7 mouse cellular contexts compared by ENCODE assay signal in the genomic region with DNA sequence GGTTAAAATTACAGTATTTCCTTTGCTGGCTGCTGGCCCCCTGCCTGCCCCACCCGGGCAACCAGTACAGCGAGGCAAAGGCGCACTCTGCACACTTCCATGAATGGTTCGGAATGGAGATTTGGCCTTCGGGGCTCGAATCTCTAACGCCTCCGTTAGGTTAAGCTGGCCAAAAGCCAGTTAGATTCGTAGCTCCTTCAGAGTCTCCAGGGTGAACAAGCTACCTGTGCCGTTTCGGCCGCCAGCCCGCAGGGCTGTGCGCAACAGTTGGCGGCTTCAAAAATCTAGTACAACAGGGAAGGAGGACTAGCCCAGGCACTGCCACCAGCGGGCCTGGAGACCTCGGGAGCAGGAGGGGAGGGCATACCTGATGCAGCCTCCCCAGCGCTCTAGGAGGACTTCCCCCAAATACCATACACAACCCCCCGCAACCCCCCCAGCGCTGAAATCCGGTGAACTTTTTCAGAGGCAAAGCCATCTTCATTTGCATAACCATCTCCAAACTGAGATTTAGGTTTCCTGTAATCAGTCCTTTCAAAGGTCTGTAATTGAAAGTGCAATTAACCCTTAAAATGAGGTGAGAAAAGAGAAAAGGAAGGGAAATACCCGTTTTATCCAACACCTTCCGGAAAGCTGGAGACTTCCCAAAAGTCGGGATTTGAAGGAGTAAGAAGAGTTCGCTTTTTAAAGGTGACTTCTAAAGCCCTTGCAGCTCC. TPM values are rescaled to one million over a fixed set of nuclear protein-coding genes. Genes with fewer than 3 reads are reported as not detected.
DNase-seq lines count a peak whose midpoint lies in the region; ATAC-seq and TF ChIP-seq lines count a peak whose summit lies in the region.

No protein-coding gene starts in this region.

- H3K79me2 ChIP-seq in heart, adult 2 months (replicated peaks; ENCODE audit: control insufficient read depth, insufficient read depth, low read length) = no peaks in the 10 kb centered on the region

- peaks cover 21% of the 10 kb centered on the region for H3K4me1 ChIP-seq in G1E (ENCODE audit: insufficient read depth, low read depth, low read length)
- H3K4me1 ChIP-seq in heart, adult 2 months (ENCODE audit: control insufficient read depth, insufficient read depth, low read length) = no peaks in the 10 kb centered on the region
- 0 out of 2 replicates have a peak, but pooled peaks cover 3% of the 10 kb centered on the region for H3K4me1 ChIP-seq in midbrain, embryonic 14.5 days (ENCODE audit: control insufficient read depth, insufficient read depth, low read length)

- WGBS in heart, adult 2 months = 20% methylated on average over 25 of the region's 25 CpGs
- 23% methylated on average over 25 of the region's 25 CpGs for WGBS in midbrain, embryonic 14.5 days

- peak overlapping the region; percentile 78 for H3K4me2 ChIP-seq in midbrain, embryonic 14.5 days (ENCODE audit: low read length)

- TF ChIP-seq EP300 in heart, adult 2 months (IDR thresholded peaks at IDR 0.05; ENCODE audit: insufficient read depth, low read depth, low read length) = no peak

- no peak for TF ChIP-seq POLR2A in heart, adult 2 months (IDR thresholded peaks at IDR 0.05; ENCODE audit: insufficient read depth, low read depth, low read length)

- no peaks in the 10 kb centered on the region for H3K9me3 ChIP-seq in G1E (replicated peaks)
- H3K9me3 ChIP-seq in midbrain, embryonic 14.5 days (ENCODE audit: control insufficient read depth, low read length) = no peaks in the 10 kb centered on the region

- DNase-seq in G1E (ENCODE audit: low spot score) = no peak
- peak; percentile 18 for DNase-seq in adrenal gland, postnatal 10 days
- DNase-seq in heart, adult 2 months = peak; percentile 20 to 45
- DNase-seq in kidney, postnatal 25 days = peak; percentile 17 to 59
- DNase-seq in midbrain, embryonic 14.5 days = peak; percentile 14
- no peak for DNase-seq in spleen, postnatal 10 days (ENCODE audit: low spot score in 2 of 2)
- DNase-seq in c-Kit-positive CD71-positive TER-119-positive erythroid progenitor cells, embryonic 14.5 days (ENCODE audit: low spot score) = no peak

- H3K36me3 ChIP-seq in G1E (replicated peaks) = peaks cover 13% of the 10 kb centered on the region
- no peaks in the 10 kb centered on the region for H3K36me3 ChIP-seq in heart, adult 2 months (ENCODE audit: control insufficient read depth, insufficient read depth, low read length)
- no peaks in the 10 kb centered on the region for H3K36me3 ChIP-seq in midbrain, embryonic 14.5 days (ENCODE audit: control insufficient read depth, insufficient read depth, low read length)

- peak overlapping the region; percentile 75; the same call in 1 of the 2 replicates for H3K27ac ChIP-seq in heart, adult 2 months
- H3K27ac ChIP-seq in midbrain, embryonic 14.5 days (replicated peaks; ENCODE audit: low read depth, low read length) = no peak overlapping the region

- H3K27me3 ChIP-seq in G1E (ENCODE audit: insufficient read depth, low read length) = no peaks in the 10 kb centered on the region
- no peaks in the 10 kb centered on the region for H3K27me3 ChIP-seq in heart, adult 2 months (ENCODE audit: control insufficient read depth, insufficient read depth, low read length)
- H3K27me3 ChIP-seq in midbrain, embryonic 14.5 days (ENCODE audit: control insufficient read depth, insufficient read depth, low read length) = no peaks in the 10 kb centered on the region

- peak overlapping the region; percentile 80 for H3K4me3 ChIP-seq in G1E (ENCODE audit: low read depth, low read length)
- peak overlapping the region; percentile 49 for H3K4me3 ChIP-seq in heart, adult 2 months
- peak overlapping the region; percentile 46 for H3K4me3 ChIP-seq in midbrain, embryonic 14.5 days (replicated peaks; ENCODE audit: low read depth, low read length)

- H3K9ac ChIP-seq in heart, adult 2 months (ENCODE audit: low read depth, low read length) = peak overlapping the region; percentile 97
- H3K9ac ChIP-seq in midbrain, embryonic 14.5 days (replicated peaks; ENCODE audit: low read length) = no peak overlapping the region; the same call in 1 of the 2 replicates

- ATAC-seq in G1E (ENCODE audit: extremely low read depth, insufficient number of reproducible peaks, low FRiP score, poor library complexity, severe bottlenecking) = peak; percentile 30; the same call in 1 of the 2 replicates
- no peak for ATAC-seq in midbrain, embryonic 14.5 days (ENCODE audit: low FRiP score, low TSS enrichment)

- intact Hi-C loops in heart, adult 2 months (cut with DNase I) = loop anchor here (2.0 to 10.0 kb wide), 4 partner anchors 29 to 211 kb away; no protein-coding TSS in a partner anchor

- TF ChIP-seq CTCF in G1E (IDR thresholded peaks at IDR 0.05; ENCODE audit: low read depth, low read length) = no peak
- TF ChIP-seq CTCF in heart, adult 2 months (IDR thresholded peaks at IDR 0.05) = no peak

RNA-seq across cellular contexts. Expression of gene Gpc4, which starts 1.5 kb away (rescaled TPM):
- 74.3 and 86.4 TPM in 2 replicates for total RNA-seq in G1E (2014; fragmentation: Nextera tagmentation)
- total RNA-seq in G1E (2017) = 21.9 and 23.6 TPM in 2 replicates
- 22.7 and 27.2 TPM in 2 replicates for polyA plus RNA-seq in G1E (2012)
- total RNA-seq in adrenal gland, postnatal 10 days (2021) = 100 to 1,000 TPM in 1 of 2 experiments, 10 to 100 TPM in 1; 96.0 to 113 TPM
- total RNA-seq in heart, adult 2 months (2021) = 10 to 100 TPM; 33.6 to 34.4 TPM
- polyA plus RNA-seq in heart, adult 2 months (2012; rRNA removed) = 21.8 and 27.1 TPM in 2 replicates
- 4.0 and 9.3 TPM in 2 replicates for polyA plus RNA-seq in midbrain, embryonic 14.5 days (2014; fragmentation: Nextera tagmentation; extraction: Ambion mirVana)

Comparison
In these comparisons a context has a peak if more than half of its experiments do, and no peak if none do; other contexts are left out.
1. DNase-seq: peak in adrenal gland, postnatal 10 days (single experiment), heart, adult 2 months (2 of 2), kidney, postnatal 25 days (2 of 2) and midbrain, embryonic 14.5 days (single experiment); none in G1E (single experiment), spleen, postnatal 10 days (0 of 2) and c-Kit-positive CD71-positive TER-119-positive erythroid progenitor cells, embryonic 14.5 days (single experiment).
2. Peak in every context shown above with its lines, with median percentiles within 50 percentile points of each other: H3K4me3 ChIP-seq.